Mouse (Mus musculus): ENCODE data around the gene Rfc2. TPM values are rescaled to one million over a fixed set of nuclear protein-coding genes. Genes with fewer than 3 reads are reported as not detected.

Gene Rfc2
- total and polyA plus RNA-seq, 3 experiments, result 304 to 424 TPM; not detected in 1

DNA sequence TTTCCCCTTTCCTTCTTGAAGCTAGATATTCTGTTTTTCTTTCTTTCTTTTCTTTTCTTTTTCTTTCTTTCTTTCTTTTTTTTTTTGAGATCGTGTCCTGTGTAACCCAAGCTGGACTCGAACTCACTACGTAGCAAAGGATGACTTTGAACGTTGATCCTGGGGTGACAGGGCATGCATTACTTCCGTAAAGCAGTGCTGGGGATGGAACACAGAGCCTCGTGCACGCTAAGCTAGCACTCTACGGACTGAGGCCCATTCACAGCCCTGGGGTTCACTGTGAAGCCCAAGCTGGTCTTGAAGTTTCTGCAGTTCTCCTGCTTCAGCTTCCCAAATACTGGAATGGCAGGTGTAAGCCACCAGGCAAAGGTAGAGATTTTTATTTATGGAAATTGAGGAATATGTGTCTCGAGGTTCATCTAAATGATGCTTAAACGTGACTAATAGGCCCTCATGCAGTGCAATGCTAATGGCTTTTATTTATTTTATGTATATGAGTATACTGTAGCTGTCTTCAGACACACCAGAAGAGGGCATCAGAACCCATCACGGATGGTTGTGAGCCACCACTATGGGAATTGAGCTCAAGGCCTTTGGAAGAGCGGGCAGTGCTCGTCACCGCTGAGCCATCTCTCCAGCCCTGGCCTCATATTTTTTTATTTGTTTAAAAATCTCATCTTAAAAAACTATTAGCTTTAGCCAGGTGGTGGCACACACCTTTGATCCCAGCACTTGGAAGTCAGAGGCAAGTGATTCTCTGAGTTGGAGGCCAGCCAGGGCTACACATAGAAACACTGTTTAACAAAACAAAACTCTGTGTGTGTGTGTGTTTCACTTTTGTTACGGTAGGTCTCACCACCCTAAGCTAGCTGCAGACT lies 2.1 kb downstream of the Rfc2 start:
- Histone ChIP-seq H3K79me2 (ENCODE audit: control insufficient read depth, insufficient read depth, low read length, poor library complexity) (peaks cover 24% of the 10 kb centered on the region), H3K27ac (ENCODE audit: control insufficient read depth, low read depth, low read length) (peak overlapping the region; percentile 98), H3K9me3 (replicated peaks; ENCODE audit: insufficient read depth, low read length) (no peaks in the 10 kb centered on the region), H3K4me1 (ENCODE audit: control insufficient read depth in 1 of 2, insufficient read depth in 2 of 2, low read length in 2 of 2) (peaks cover 2 to 24% of the 10 kb centered on the region in 2 experiments), H3K36me3 (ENCODE audit: control insufficient read depth in 1 of 2, insufficient read depth in 2 of 2, low read length in 2 of 2) (peaks cover 0 to 22% of the 10 kb centered on the region in 2 experiments; a peak in 2 of 4 replicates), H3K9ac (ENCODE audit: control insufficient read depth, low read depth, low read length, poor library complexity, severe bottlenecking) (peak overlapping the region; percentile 90), H3K4me3 (ENCODE audit: control insufficient read depth in 1 of 2, insufficient read depth in 1 of 2, low read depth in 2 of 2, low read length in 2 of 2) (peak overlapping the region; percentile 80 to 87), H3K27me3 (ENCODE audit: control insufficient read depth in 1 of 2, insufficient read depth in 2 of 2, low read length in 2 of 2) (no peaks in the 10 kb centered on the region)
- peak; percentile 43; the same call in 1 of the 2 replicates for TF ChIP-seq ZMIZ1 (IDR thresholded peaks at IDR 0.05; ENCODE audit: low read depth, low read length)
- peak; percentile 48; the same call in 1 of the 2 replicates for TF ChIP-seq MAX (IDR thresholded peaks at IDR 0.05; ENCODE audit: low read length)
- TF ChIP-seq POLR2A (IDR thresholded peaks at IDR 0.05; ENCODE audit: control insufficient read depth in 1 of 2, insufficient read depth in 1 of 2, low read depth in 1 of 2, low read length in 2 of 2, poor library complexity in 1 of 2), result peak in 1 of 2 experiments; percentile 29; a peak in 1 of 4 replicates
- peak; percentile 68; the same call in 1 of the 2 replicates for TF ChIP-seq SIN3A (IDR thresholded peaks at IDR 0.05; ENCODE audit: low read length)
- TF ChIP-seq BHLHE40 (IDR thresholded peaks at IDR 0.05; ENCODE audit: borderline replicate concordance, low read depth, low read length), result no peak
- 0 out of 4 replicates have a peak, but pooled peaks of 1 of the 2 experiments have one; percentile 4 for TF ChIP-seq EP300 (IDR thresholded peaks at IDR 0.05; ENCODE audit: low read depth in 1 of 2, low read length in 2 of 2)
- TF ChIP-seq CHD1 (IDR thresholded peaks at IDR 0.05; ENCODE audit: low read depth, low read length), result peak; percentile 86
- peak; percentile 44; the same call in 1 of the 2 replicates for TF ChIP-seq MYC (IDR thresholded peaks at IDR 0.05; ENCODE audit: low read depth, low read length)
- peak; percentile 72 for TF ChIP-seq MXI1 (IDR thresholded peaks at IDR 0.05; ENCODE audit: low read depth, low read length)
- TF ChIP-seq CTCF (IDR thresholded peaks at IDR 0.05 in 2 of 3, conservative IDR thresholded peaks at IDR 0.05 in 1 of 3; ENCODE audit: control insufficient read depth in 1 of 3, insufficient read depth in 1 of 3, low read depth in 2 of 3, low read length in 3 of 3, poor library complexity in 1 of 3, severe bottlenecking in 1 of 3), result peak in 2 of 3 experiments; percentile 5 to 35; a peak in 1 of 6 replicates
- TF ChIP-seq POLR2AphosphoS2 (IDR thresholded peaks at IDR 0.05; ENCODE audit: low read length), result no peak; the same call in 1 of the 2 replicates
- no peak for TF ChIP-seq TCF12 (IDR thresholded peaks at IDR 0.05; ENCODE audit: low read depth, low read length)
- DNase-seq (ENCODE audit: low read depth, low spot score), result peak; percentile 78

DNA sequence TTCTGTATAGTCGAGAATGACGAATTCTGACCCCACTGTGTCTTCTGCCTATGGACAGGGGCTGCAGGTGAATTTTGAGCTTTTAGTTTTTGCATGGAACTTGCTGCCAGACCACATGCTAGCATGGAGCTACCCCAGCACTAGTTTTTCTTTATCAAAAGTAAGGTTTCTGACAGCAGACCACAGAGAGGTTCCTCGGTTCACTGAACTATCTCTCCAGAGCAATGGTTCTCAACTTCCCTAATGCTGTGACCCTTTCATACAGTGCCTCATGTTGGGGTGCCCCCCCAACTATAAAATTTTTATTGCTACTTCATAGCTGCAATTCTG lies 2.7 kb downstream of the Rfc2 start:
- peaks cover 24% of the 10 kb centered on the region for H3K79me2 ChIP-seq (ENCODE audit: control insufficient read depth, insufficient read depth, low read length, poor library complexity)
- H3K4me3 ChIP-seq (ENCODE audit: control insufficient read depth in 1 of 2, insufficient read depth in 1 of 2, low read depth in 2 of 2, low read length in 2 of 2), result peak overlapping the region; percentile 80 to 87
- H3K9me3 ChIP-seq (replicated peaks; ENCODE audit: insufficient read depth, low read length), result no peaks in the 10 kb centered on the region
- peak; percentile 88 for DNase-seq (ENCODE audit: low read depth, low spot score)
- H3K4me1 ChIP-seq (ENCODE audit: control insufficient read depth in 1 of 2, insufficient read depth in 2 of 2, low read length in 2 of 2), result peaks cover 2 to 24% of the 10 kb centered on the region in 2 experiments
- peaks cover 0 to 22% of the 10 kb centered on the region in 2 experiments; a peak in 2 of 4 replicates for H3K36me3 ChIP-seq (ENCODE audit: control insufficient read depth in 1 of 2, insufficient read depth in 2 of 2, low read length in 2 of 2)
- no peaks in the 10 kb centered on the region for H3K27me3 ChIP-seq (ENCODE audit: control insufficient read depth in 1 of 2, insufficient read depth in 2 of 2, low read length in 2 of 2)
- H3K27ac ChIP-seq (ENCODE audit: control insufficient read depth, low read depth, low read length), result peak overlapping the region; percentile 98
- H3K9ac ChIP-seq (ENCODE audit: control insufficient read depth, low read depth, low read length, poor library complexity, severe bottlenecking), result peak overlapping the region; percentile 90
- TF ChIP-seq TBP (IDR thresholded peaks at IDR 0.05; ENCODE audit: low read depth, low read length) (peak; percentile 58; the same call in 1 of the 2 replicates), GABPA (IDR thresholded peaks at IDR 0.05; ENCODE audit: low read depth, low read length) (no peak), MYB (IDR thresholded peaks at IDR 0.05; ENCODE audit: low read depth, low read length) (no peak), MAZ (IDR thresholded peaks at IDR 0.05; ENCODE audit: low read depth, low read length) (no peak), KAT2A (conservative IDR thresholded peaks at IDR 0.05; ENCODE audit: low read depth, low read length) (no peak), NELFE (IDR thresholded peaks at IDR 0.05; ENCODE audit: low read depth, low read length) (no peak), USF2 (IDR thresholded peaks at IDR 0.05; ENCODE audit: borderline replicate concordance in 1 of 2, insufficient read depth in 1 of 2, low read depth in 1 of 2, low read length in 2 of 2) (no peak), SIN3A (IDR thresholded peaks at IDR 0.05; ENCODE audit: low read length) (peak; percentile 90), MEF2A (IDR thresholded peaks at IDR 0.05; ENCODE audit: extremely low read depth, insufficient replicate concordance, low read depth, low read length, poor library complexity, severe bottlenecking) (no peak), MXI1 (IDR thresholded peaks at IDR 0.05; ENCODE audit: low read depth, low read length) (peak; percentile 95), RAD21 (IDR thresholded peaks at IDR 0.05; ENCODE audit: low read depth, low read length) (no peak), TAL1 (IDR thresholded peaks at IDR 0.05; ENCODE audit: low read length) (peak; percentile 68), EP300 (IDR thresholded peaks at IDR 0.05; ENCODE audit: low read depth in 1 of 2, low read length in 2 of 2) (peak; percentile 89 to 90), E2F4 (IDR thresholded peaks at IDR 0.05; ENCODE audit: borderline replicate concordance, low read depth, low read length) (no peak), HCFC1 (IDR thresholded peaks at IDR 0.05; ENCODE audit: low read depth, low read length) (peak; percentile 28; the same call in 1 of the 2 replicates), POLR2AphosphoS5 (IDR thresholded peaks at IDR 0.05; ENCODE audit: borderline replicate concordance, low read depth, low read length) (no peak), ELF1 (IDR thresholded peaks at IDR 0.05; ENCODE audit: low read depth, low read length) (no peak), ETS1 (IDR thresholded peaks at IDR 0.05; ENCODE audit: low read depth, low read length) (peak; percentile 83), CHD1 (IDR thresholded peaks at IDR 0.05; ENCODE audit: low read depth, low read length) (peak; percentile 88; the same call in 1 of the 2 replicates), ZNF384 (IDR thresholded peaks at IDR 0.05; ENCODE audit: low read depth, low read length) (peak; percentile 24; the same call in 1 of the 2 replicates)

Measured in MEL (cell line).